ENCODE assay signal across 16 mouse cellular contexts in the genomic region with DNA sequence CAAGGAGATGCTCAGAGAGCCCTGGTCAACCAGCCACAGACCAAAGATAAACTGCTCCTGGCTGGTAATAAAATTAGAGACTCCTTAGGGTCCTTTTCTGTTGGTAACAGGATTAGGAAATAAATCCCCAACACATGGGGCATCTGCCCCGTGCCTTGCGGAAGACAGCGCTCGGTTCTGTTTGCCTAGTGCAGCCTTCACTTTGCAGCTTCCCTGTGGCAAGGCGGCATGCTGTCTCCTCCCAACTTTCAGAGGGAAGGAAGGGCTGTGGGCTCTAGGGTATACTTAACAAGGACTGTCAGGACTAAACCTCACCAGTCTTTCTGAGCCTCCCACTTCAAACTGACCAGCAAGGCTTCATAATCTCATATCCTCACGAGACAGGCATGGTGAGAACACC.
A peak's percentile ranks its signal among the peaks of the same experiment; 100 is the strongest.
DNase-seq lines count a peak whose midpoint lies in the region; ATAC-seq and TF ChIP-seq lines count a peak whose summit lies in the region.
"Had no signal": no experiment of that assay in that cellular context is flagged by ENCODE, and none has a peak within 500 bp of the region (broad histone marks: within the 10 kb centered on the region; RNA-seq: fewer than 3 reads in every experiment).

No protein-coding gene starts in this region.

- no peak overlapping the region for H3K4me3 ChIP-seq in embryonic facial prominence, embryonic 15.5 days (replicated peaks)
- no peak overlapping the region for H3K4me3 ChIP-seq in embryonic facial prominence, embryonic 10.5 days
- no peak overlapping the region for H3K4me3 ChIP-seq in heart, embryonic 10.5 days
- H3K4me3 ChIP-seq in left cerebral cortex, adult 2 months: no peak overlapping the region
- H3K4me3 ChIP-seq: embryonic facial prominence, embryonic 12.5 days; hindbrain, embryonic 15.5 days; limb, embryonic 12.5 days; liver, embryonic 15.5 days; lung, embryonic 15.5 days; midbrain, embryonic 15.5 days had no signal

- WGBS in embryonic facial prominence, embryonic 15.5 days: 55% methylated on average over 6 of the region's 6 CpGs
- WGBS in embryonic facial prominence, embryonic 10.5 days: 63% methylated on average over 6 of the region's 6 CpGs
- WGBS in heart, embryonic 10.5 days: 56% methylated on average over 6 of the region's 6 CpGs

- no peak for DNase-seq in embryonic facial prominence, embryonic 10.5 days (ENCODE audit: low spot score)
- no peak for DNase-seq in heart, embryonic 10.5 days (ENCODE audit: low spot score)
- no peak for DNase-seq in heart, postnatal 10 days
- DNase-seq in left cerebral cortex, adult 2 months (ENCODE audit: extremely low spot score in 1 of 2, low spot score in 2 of 2): no peak
- no peak for DNase-seq in left cerebral cortex, adult 18-20 months (ENCODE audit: low spot score in 2 of 2)
- peak; percentile 44 for DNase-seq in MN1 (ENCODE audit: low spot score)
- no peak for DNase-seq in lung, postnatal 36 days

- H3K9me3 ChIP-seq in embryonic facial prominence, embryonic 15.5 days (replicated peaks): no peaks in the 10 kb centered on the region
- H3K9me3 ChIP-seq in embryonic facial prominence, embryonic 10.5 days: no peaks in the 10 kb centered on the region
- no peaks in the 10 kb centered on the region for H3K9me3 ChIP-seq in heart, embryonic 10.5 days
- H3K9me3 ChIP-seq: embryonic facial prominence, embryonic 12.5 days; hindbrain, embryonic 15.5 days; limb, embryonic 12.5 days; liver, embryonic 15.5 days; lung, embryonic 15.5 days; midbrain, embryonic 15.5 days had no signal

- H3K27me3 ChIP-seq in embryonic facial prominence, embryonic 15.5 days: no peaks in the 10 kb centered on the region
- no peaks in the 10 kb centered on the region for H3K27me3 ChIP-seq in embryonic facial prominence, embryonic 10.5 days (replicated peaks; ENCODE audit: low read depth, poor library complexity, severe bottlenecking)
- H3K27me3 ChIP-seq in heart, embryonic 10.5 days (ENCODE audit: insufficient read depth, poor library complexity, severe bottlenecking): no peaks in the 10 kb centered on the region
- H3K27me3 ChIP-seq: CH12.LX; embryonic facial prominence, embryonic 12.5 days; hindbrain, embryonic 15.5 days; limb, embryonic 12.5 days; liver, embryonic 15.5 days; lung, embryonic 15.5 days; midbrain, embryonic 15.5 days had no signal

- H3K4me1 ChIP-seq in embryonic facial prominence, embryonic 15.5 days: peaks cover 42% of the 10 kb centered on the region
- peaks cover 35% of the 10 kb centered on the region for H3K4me1 ChIP-seq in embryonic facial prominence, embryonic 10.5 days
- peaks cover 30% of the 10 kb centered on the region for H3K4me1 ChIP-seq in heart, embryonic 10.5 days

- no peak overlapping the region for H3K4me2 ChIP-seq in embryonic facial prominence, embryonic 15.5 days (replicated peaks)
- H3K4me2 ChIP-seq: hindbrain, embryonic 15.5 days; liver, embryonic 15.5 days; lung, embryonic 15.5 days had no signal

- no peak for ATAC-seq in embryonic facial prominence, embryonic 15.5 days (ENCODE audit: insufficient number of reproducible peaks, low FRiP score, low TSS enrichment, low read depth)

- no peak for TF ChIP-seq CTCF in left cerebral cortex, adult 2 months (IDR thresholded peaks at IDR 0.05)

- H3K36me3 ChIP-seq in embryonic facial prominence, embryonic 15.5 days: no peaks in the 10 kb centered on the region
- no peaks in the 10 kb centered on the region for H3K36me3 ChIP-seq in embryonic facial prominence, embryonic 10.5 days (replicated peaks)
- H3K36me3 ChIP-seq in heart, embryonic 10.5 days: no peaks in the 10 kb centered on the region
- H3K36me3 ChIP-seq: embryonic facial prominence, embryonic 12.5 days; hindbrain, embryonic 15.5 days; limb, embryonic 12.5 days; liver, embryonic 15.5 days; lung, embryonic 15.5 days; midbrain, embryonic 15.5 days had no signal

- peak overlapping the region; percentile 39; the same call in 1 of the 2 replicates for H3K27ac ChIP-seq in embryonic facial prominence, embryonic 15.5 days (replicated peaks)
- no peak overlapping the region; the same call in 1 of the 2 replicates for H3K27ac ChIP-seq in embryonic facial prominence, embryonic 10.5 days (replicated peaks)
- H3K27ac ChIP-seq in heart, embryonic 10.5 days: peak overlapping the region; percentile 73; the same call in 1 of the 2 replicates
- peak overlapping the region; percentile 3; the same call in 1 of the 2 replicates for H3K27ac ChIP-seq in left cerebral cortex, adult 2 months
- H3K27ac ChIP-seq: embryonic facial prominence, embryonic 12.5 days; hindbrain, embryonic 15.5 days; liver, embryonic 15.5 days; lung, embryonic 15.5 days; midbrain, embryonic 15.5 days had no signal

- intact Hi-C loops in heart, postnatal 10 days (cut with DNase I): loop anchor here (1.0 to 10.0 kb wide), 6 partner anchors 93 to 380 kb away; no protein-coding TSS in a partner anchor
- intact Hi-C loops in left cerebral cortex, adult 2 months (cut with DNase I): loop anchor here (1.0 to 2.0 kb wide), 3 partner anchors 93 to 380 kb away; no protein-coding TSS in a partner anchor

- no peak overlapping the region for H3K9ac ChIP-seq in embryonic facial prominence, embryonic 15.5 days
- H3K9ac ChIP-seq: embryonic facial prominence, embryonic 12.5 days; forebrain, postnatal 0 days; hindbrain, embryonic 15.5 days; limb, embryonic 12.5 days; liver, embryonic 15.5 days; lung, embryonic 15.5 days; midbrain, embryonic 15.5 days had no signal
